Mouse (Mus musculus) right cerebral cortex, postnatal 36 days (tissue): ENCODE data around the gene Tmem117.

Experiments used
- DNase-seq, 2 experiments: peaks; one replicate each; pipeline ENCODE4 v3.0.0; 2022; ENCODE audit warnings: low spot score in 2 of 2, mixed read lengths in 1 of 2

Tmem117 gene

GRCm38 (mm10) chr15:94648430-94648829 is 19.4 kb downstream of the Tmem117 start:
- no peak for DNase-seq

- DNase-seq: no peak
Measured at GRCm38 (mm10) chr15:94649071-94649765, 20.2 kb downstream of the Tmem117 start.

GRCm38 (mm10) chr15:94649766-94650120 is 20.7 kb downstream of the Tmem117 start:
- DNase-seq: no peak

- no peak for DNase-seq
Measured at GRCm38 (mm10) chr15:94651350-94651749, 22.3 kb downstream of the Tmem117 start.

GRCm38 (mm10) chr15:94651969-94652842 is 23.2 kb downstream of the Tmem117 start:
- peak; percentile 48 to 55 for DNase-seq

- DNase-seq: no peak
Measured at GRCm38 (mm10) chr15:94652843-94653206, 23.8 kb downstream of the Tmem117 start.

- no peak for DNase-seq
Measured at GRCm38 (mm10) chr15:94655811-94656323, 26.8 kb downstream of the Tmem117 start.

GRCm38 (mm10) chr15:94657882-94658281 is 28.9 kb downstream of the Tmem117 start:
- DNase-seq: no peak

- no peak for DNase-seq
Measured at GRCm38 (mm10) chr15:94658392-94659111, 29.5 kb downstream of the Tmem117 start.

- no peak for DNase-seq
Measured at GRCm38 (mm10) chr15:94659112-94659437, 30.0 kb downstream of the Tmem117 start.

- DNase-seq: no peak
Measured at GRCm38 (mm10) chr15:94660913-94661312, 31.9 kb downstream of the Tmem117 start.

GRCm38 (mm10) chr15:94661398-94661797 is 32.4 kb downstream of the Tmem117 start:
- DNase-seq: no peak

- no peak for DNase-seq
Measured at GRCm38 (mm10) chr15:94664612-94665011, 35.6 kb downstream of the Tmem117 start.

GRCm38 (mm10) chr15:94681135-94681534 is 52.1 kb downstream of the Tmem117 start:
- DNase-seq: no peak

- DNase-seq: no peak
Measured at GRCm38 (mm10) chr15:94684269-94684668, 55.2 kb downstream of the Tmem117 start.

- no peak for DNase-seq
Measured at GRCm38 (mm10) chr15:94687176-94687575, 58.1 kb downstream of the Tmem117 start.

GRCm38 (mm10) chr15:94687629-94688028 is 58.6 kb downstream of the Tmem117 start:
- DNase-seq: no peak

GRCm38 (mm10) chr15:94689195-94689883 is 60.3 kb downstream of the Tmem117 start:
- DNase-seq: no peak

- no peak for DNase-seq
Measured at GRCm38 (mm10) chr15:94689884-94690231, 60.8 kb downstream of the Tmem117 start.

GRCm38 (mm10) chr15:94722759-94723158 is 93.7 kb downstream of the Tmem117 start:
- DNase-seq: peak; percentile 66 to 71

GRCm38 (mm10) chr15:94732104-94732503 is 103.1 kb downstream of the Tmem117 start:
- peak in 1 of 2 experiments; percentile 18 for DNase-seq

GRCm38 (mm10) chr15:94769227-94769626 is 140.2 kb downstream of the Tmem117 start:
- DNase-seq: no peak
